ENCODE assay signal across 9 mouse cellular contexts in the genomic region with DNA sequence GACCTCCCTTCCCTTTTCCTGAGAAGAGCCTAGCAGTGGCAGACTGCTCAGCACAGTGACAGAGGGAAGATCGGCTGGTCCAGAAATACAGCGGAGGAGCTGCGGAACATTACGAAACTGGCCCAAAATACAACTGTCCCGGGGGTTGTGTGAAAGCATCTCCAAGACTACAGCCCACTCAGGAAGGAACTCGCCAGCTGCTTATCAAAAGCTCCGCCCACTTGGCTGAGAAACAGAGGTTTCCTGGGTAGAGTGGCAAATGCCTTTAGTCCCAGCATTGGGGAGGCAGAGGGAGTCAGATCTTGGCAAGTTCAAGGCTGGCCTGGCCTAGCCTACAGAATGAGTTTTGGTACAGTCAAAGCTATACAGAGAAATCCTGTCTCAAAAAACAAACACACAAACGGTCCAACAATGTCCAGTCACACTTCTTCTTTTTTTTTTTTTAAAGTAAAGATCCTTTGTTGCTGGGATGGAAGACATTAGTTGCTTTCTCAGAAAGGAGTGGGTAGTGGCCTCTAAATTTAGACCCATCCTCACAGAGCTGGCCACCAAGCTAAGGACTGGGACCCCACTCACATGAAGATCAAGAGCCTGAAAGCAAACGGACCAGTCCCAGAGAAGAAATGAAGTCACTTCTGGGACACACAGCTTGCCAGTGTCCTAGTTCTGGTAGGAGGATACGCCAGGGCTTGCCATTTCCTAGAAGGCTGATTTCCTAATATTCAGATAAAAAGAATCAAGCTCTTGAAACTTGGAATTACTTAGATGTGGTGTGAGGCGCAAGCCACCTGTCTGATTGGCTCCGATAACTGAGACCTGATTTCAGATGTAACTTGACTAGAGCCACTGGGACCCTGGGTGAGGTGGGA. TPM values are rescaled to one million over a fixed set of nuclear protein-coding genes. Genes with fewer than 3 reads are reported as not detected.
A peak's percentile ranks its signal among the peaks of the same experiment; 100 is the strongest.
DNase-seq lines count a peak whose midpoint lies in the region; ATAC-seq and TF ChIP-seq lines count a peak whose summit lies in the region.
"Had no signal": no experiment of that assay in that cellular context is flagged by ENCODE, and none has a peak within 500 bp of the region (broad histone marks: within the 10 kb centered on the region; RNA-seq: fewer than 3 reads in every experiment).

No protein-coding gene starts in this region.

- peak; percentile 60 for ATAC-seq in heart, embryonic 16.5 days (replicated peaks; ENCODE audit: extremely low read depth, insufficient read depth, low FRiP score)

- H3K9ac ChIP-seq in heart, embryonic 16.5 days (ENCODE audit: low read length), result 0 out of 2 replicates have a peak overlapping the region, but pooled peaks have one; percentile 20

- peaks cover 61% of the 10 kb centered on the region for H3K4me1 ChIP-seq in heart, embryonic 16.5 days (ENCODE audit: control insufficient read depth, insufficient read depth, low read length)
- peaks cover 38% of the 10 kb centered on the region for H3K4me1 ChIP-seq in lung, adult 2 months (ENCODE audit: control insufficient read depth, insufficient read depth, low read length)

- H3K4me2 ChIP-seq in heart, embryonic 16.5 days (ENCODE audit: low read depth, low read length), result peak overlapping the region; percentile 29

- H3K9me3 ChIP-seq in heart, embryonic 16.5 days (replicated peaks; ENCODE audit: control insufficient read depth, low read length), result no peaks in the 10 kb centered on the region

- H3K27ac ChIP-seq in heart, embryonic 16.5 days (ENCODE audit: low read length), result peak overlapping the region; percentile 68
- H3K27ac ChIP-seq in layer of hippocampus, adult 2 months, result peak overlapping the region; percentile 87

- WGBS in heart, embryonic 16.5 days, result 38% methylated on average over 12 of the region's 12 CpGs
- 25% methylated on average over 12 of the region's 12 CpGs for WGBS in lung, adult 2 months

- no peak overlapping the region for H3K4me3 ChIP-seq in heart, embryonic 16.5 days (ENCODE audit: low read length)
- peak overlapping the region; percentile 26; the same call in 1 of the 2 replicates for H3K4me3 ChIP-seq in layer of hippocampus, adult 2 months
- H3K4me3 ChIP-seq in lung, adult 2 months (replicated peaks; ENCODE audit: extremely low read depth, low read depth, low read length), result no peak overlapping the region
- H3K4me3 ChIP-seq: myocyte had no signal

- H3K27me3 ChIP-seq in heart, embryonic 16.5 days (ENCODE audit: control insufficient read depth, insufficient read depth, low read length), result no peaks in the 10 kb centered on the region

- no peak for TF ChIP-seq CTCF in layer of hippocampus, adult 2 months (conservative IDR thresholded peaks at IDR 0.05)
- TF ChIP-seq CTCF in lung, adult 2 months (IDR thresholded peaks at IDR 0.05; ENCODE audit: insufficient read depth, low read length), result no peak

- peak; percentile 40 for DNase-seq in retina, postnatal 1 day
- DNase-seq in retina, embryonic 14.5 days (ENCODE audit: low spot score), result no peak
- peak; percentile 49 to 56 for DNase-seq in cerebellum, postnatal 25 days
- DNase-seq in layer of hippocampus, adult 2 months (ENCODE audit: low spot score in 2 of 2), result peak; percentile 75 to 91
- DNase-seq in lung, adult 2 months, result peak; percentile 64
- peak; percentile 91 to 94 for DNase-seq in right cerebral cortex, postnatal 10 days (ENCODE audit: low spot score in 2 of 2)
- no peak for DNase-seq in gastrocnemius, postnatal 10 days

- peaks cover 3% of the 10 kb centered on the region; the same call in 1 of the 2 replicates for H3K36me3 ChIP-seq in heart, embryonic 16.5 days (ENCODE audit: control insufficient read depth, insufficient read depth)

- no peak for TF ChIP-seq POLR2A in lung, adult 2 months (IDR thresholded peaks at IDR 0.05; ENCODE audit: borderline replicate concordance, extremely low read depth, low read depth, low read length)

RNA-seq across cellular contexts. Expression of gene Vps37b, which starts 12.5 kb away (rescaled TPM):
- polyA plus RNA-seq in heart, embryonic 16.5 days (2015; fragmentation: Nextera tagmentation; extraction: Ambion mirVana), result 58.7 and 61.4 TPM in 2 replicates
- 10 to 100 TPM; 36.8 to 42.2 TPM for total RNA-seq in layer of hippocampus, adult 2 months (2021)
- polyA plus RNA-seq in lung, adult 2 months (2012; rRNA removed), result 36.6 and 39.3 TPM in 2 replicates
- total RNA-seq in gastrocnemius, postnatal 10 days (2021), result 10 to 100 TPM; 11.9 to 13.4 TPM

RNA-seq across cellular contexts. Expression of gene Hip1r, which starts 46.2 kb away (rescaled TPM):
- 11.2 and 11.7 TPM in 2 replicates for polyA plus RNA-seq in heart, embryonic 16.5 days (2015; fragmentation: Nextera tagmentation; extraction: Ambion mirVana)
- total RNA-seq in layer of hippocampus, adult 2 months (2021), result 10 to 100 TPM; 42.8 to 43.8 TPM
- polyA plus RNA-seq in lung, adult 2 months (2012; rRNA removed), result 31.9 and 36.4 TPM in 2 replicates
- total RNA-seq in gastrocnemius, postnatal 10 days (2021), result 1 to 10 TPM; 8.2 to 9.0 TPM

Comparison
In these comparisons a context has a peak if more than half of its experiments do, and no peak if none do; other contexts are left out.
1. DNase-seq: peak in retina, postnatal 1 day (single experiment), cerebellum, postnatal 25 days (2 of 2), layer of hippocampus, adult 2 months (2 of 2), lung, adult 2 months (single experiment) and right cerebral cortex, postnatal 10 days (2 of 2); none in retina, embryonic 14.5 days (single experiment) and gastrocnemius, postnatal 10 days (single experiment).
2. RNA of gene Hip1r, which starts 46.2 kb away (total RNA-seq): 42.8 to 43.8 TPM in layer of hippocampus, adult 2 months; 8.2 to 9.0 TPM in gastrocnemius, postnatal 10 days; every median in the first group is over 4 times any median in the second.